Mouse (Mus musculus) forebrain, embryonic 15.5 days (tissue): ENCODE results near the gene Lrp6. TPM values are rescaled to one million over a fixed set of nuclear protein-coding genes. Genes with fewer than 3 reads are reported as not detected.

Source experiments
- ATAC-seq: fragments of 200-750 bp; cut with Nextera tagmentation; replicated peaks from 2 replicates; pipeline ENCODE4 v1.8.0; 2017; ENCODE audit warnings: mild to moderate bottlenecking, moderate TSS enrichment, moderate library complexity
- H3K27ac ChIP-seq: fragments of 300-500 bp; sonication (generic); replicated peaks from 2 replicates; pipeline ENCODE4 v1.5.1; 2015; ENCODE audit warnings: mild to moderate bottlenecking, inconsistent platforms
- H3K27me3 ChIP-seq: fragments of 300-500 bp; sonication (generic); 2 replicates; pipeline ENCODE4 v1.6.1; 2015; ENCODE audit warnings: inconsistent platforms
- H3K36me3 ChIP-seq: fragments of 300-500 bp; sonication (generic); 2 replicates; pipeline ENCODE4 v1.6.1; 2015; ENCODE audit warnings: mild to moderate bottlenecking, inconsistent platforms
- H3K4me1 ChIP-seq: fragments of 300-500 bp; sonication (generic); 2 replicates; pipeline ENCODE4 v1.6.1; 2015; ENCODE audit warnings: inconsistent platforms
- H3K4me2 ChIP-seq: fragments of 300-500 bp; sonication (generic); replicated peaks from 2 replicates; pipeline ENCODE4 v1.6.1; 2015; ENCODE audit warnings: mild to moderate bottlenecking, inconsistent platforms
- H3K4me3 ChIP-seq: fragments of 300-500 bp; sonication (generic); 2 replicates; pipeline ENCODE4 v1.5.1; 2015; ENCODE audit warnings: mild to moderate bottlenecking, inconsistent platforms
- H3K9ac ChIP-seq: fragments of 300-500 bp; sonication (generic); replicated peaks from 2 replicates; pipeline ENCODE4 v1.6.1; 2015; ENCODE audit warnings: mild to moderate bottlenecking, inconsistent platforms
- H3K9me3 ChIP-seq: fragments of 300-500 bp; sonication (generic); 2 replicates; pipeline ENCODE4 v1.6.1; 2016; ENCODE audit warnings: inconsistent platforms
- WGBS: fragments of 180-500 bp; shearing (Covaris S2); methylation state at CpG from one replicate; pipeline ENCODE4 v1.1.7; 2015; ENCODE audit warnings: mixed read lengths; 5-methylcytosine and 5-hydroxymethylcytosine counted together
- polyA plus RNA-seq: library from polyadenylated mRNA; unstranded; fragments of >200 nt; fragmentation: Nextera tagmentation; extraction: Ambion mirVana; gene quantifications from 2 replicates; pipeline ENCODE4 v1.2.1, GENCODE M21; 2015

Gene Lrp6
- polyA plus RNA-seq, 1 experiment from 2014 or later, result 23.2 TPM

DNA sequence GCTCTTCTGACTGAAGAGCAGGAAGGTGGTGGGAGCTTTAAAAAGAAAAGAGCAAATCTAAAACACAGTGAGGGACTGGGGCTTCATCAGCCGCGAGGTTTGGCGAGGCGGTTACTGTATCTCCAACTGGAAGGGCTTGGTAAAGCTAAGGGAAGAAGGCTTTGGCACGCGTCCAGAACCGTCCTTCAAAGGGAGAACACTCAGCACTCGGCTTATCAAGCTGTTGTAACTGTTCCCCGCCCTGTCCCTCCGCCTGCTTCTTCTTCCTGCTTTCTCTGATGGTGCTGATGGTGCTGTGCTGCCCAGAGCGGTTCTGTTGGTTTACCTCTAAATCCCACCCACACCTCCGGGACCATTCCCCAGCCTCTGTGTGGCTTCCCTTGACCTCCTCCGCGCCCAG is 95.9 kb downstream of the Lrp6 start:
- no peaks in the 10 kb centered on the region for H3K9me3 ChIP-seq
- peak; percentile 55; the same call in 1 of the 2 replicates for ATAC-seq
- H3K27ac ChIP-seq, result 0 out of 2 replicates have a peak overlapping the region, but pooled peaks have one; percentile 11
- H3K4me1 ChIP-seq, result peaks cover 2% of the 10 kb centered on the region; the same call in 1 of the 2 replicates
- H3K4me3 ChIP-seq, result no peak overlapping the region
- peaks cover 15% of the 10 kb centered on the region for H3K36me3 ChIP-seq
- H3K9ac ChIP-seq, result no peak overlapping the region
- H3K27me3 ChIP-seq, result no peaks in the 10 kb centered on the region
- H3K4me2 ChIP-seq, result no peak overlapping the region
- 62% methylated on average over 14 of the region's 14 CpGs for WGBS

DNA sequence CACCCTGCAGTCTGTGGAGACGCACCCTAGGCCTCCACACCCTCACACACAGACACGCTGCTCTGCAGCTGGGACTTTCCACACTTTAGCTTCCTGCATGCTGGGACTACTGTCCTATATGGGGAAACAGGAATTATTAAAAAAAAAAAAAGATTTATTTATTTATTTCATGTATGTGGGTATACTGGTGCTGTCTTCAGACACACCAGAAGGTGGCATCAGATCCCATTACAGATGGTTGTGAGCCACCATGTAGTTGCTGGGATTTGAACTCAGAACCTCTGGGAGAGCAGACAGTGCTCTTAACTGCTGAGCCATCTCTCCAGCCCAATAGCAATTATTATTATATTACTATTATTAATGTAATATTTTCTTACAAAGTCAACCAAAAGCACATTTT is 97.5 kb downstream of the Lrp6 start:
- 96% methylated on average over 2 of the region's 2 CpGs for WGBS
- H3K9me3 ChIP-seq, result no peaks in the 10 kb centered on the region
- peaks cover 22% of the 10 kb centered on the region for H3K36me3 ChIP-seq
- ATAC-seq, result no peak
- no peaks in the 10 kb centered on the region for H3K4me1 ChIP-seq
- no peak overlapping the region for H3K4me3 ChIP-seq
- H3K4me2 ChIP-seq, result no peak overlapping the region
- no peak overlapping the region for H3K27ac ChIP-seq
- H3K9ac ChIP-seq, result no peak overlapping the region
- H3K27me3 ChIP-seq, result no peaks in the 10 kb centered on the region

DNA sequence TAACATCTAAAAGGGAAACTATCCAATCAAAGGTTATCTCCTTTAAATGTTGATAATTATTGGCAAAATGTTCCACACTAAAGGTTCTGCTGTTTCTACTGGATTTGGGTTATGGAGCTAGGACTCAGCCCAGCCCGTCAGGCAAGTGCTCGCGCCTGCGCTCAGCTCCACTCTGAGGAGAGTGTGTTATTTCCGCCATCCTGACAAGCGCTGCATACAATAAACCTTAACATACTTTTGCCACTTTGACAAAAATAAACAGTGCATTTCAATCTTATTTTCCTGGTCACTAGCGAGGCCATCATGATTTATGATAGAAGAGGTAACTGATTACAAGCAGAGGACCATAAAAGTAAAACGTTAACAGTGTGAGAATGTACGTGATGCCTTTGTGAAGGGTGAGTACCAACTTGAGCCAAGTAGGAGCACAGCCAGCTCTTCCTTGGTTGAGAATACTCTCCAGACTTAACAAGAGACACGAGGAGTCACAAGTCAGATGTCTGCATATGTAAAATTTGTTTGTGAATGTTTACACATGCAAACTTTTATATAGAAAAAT is 100.0 kb downstream of the Lrp6 start:
- no peak overlapping the region for H3K4me3 ChIP-seq
- no peak for ATAC-seq
- H3K36me3 ChIP-seq, result peaks cover 35% of the 10 kb centered on the region
- WGBS, result 91% methylated on average over 10 of the region's 10 CpGs
- no peak overlapping the region for H3K9ac ChIP-seq
- H3K9me3 ChIP-seq, result no peaks in the 10 kb centered on the region
- H3K4me2 ChIP-seq, result no peak overlapping the region
- H3K27ac ChIP-seq, result no peak overlapping the region
- H3K27me3 ChIP-seq, result no peaks in the 10 kb centered on the region
- H3K4me1 ChIP-seq, result no peaks in the 10 kb centered on the region

DNA sequence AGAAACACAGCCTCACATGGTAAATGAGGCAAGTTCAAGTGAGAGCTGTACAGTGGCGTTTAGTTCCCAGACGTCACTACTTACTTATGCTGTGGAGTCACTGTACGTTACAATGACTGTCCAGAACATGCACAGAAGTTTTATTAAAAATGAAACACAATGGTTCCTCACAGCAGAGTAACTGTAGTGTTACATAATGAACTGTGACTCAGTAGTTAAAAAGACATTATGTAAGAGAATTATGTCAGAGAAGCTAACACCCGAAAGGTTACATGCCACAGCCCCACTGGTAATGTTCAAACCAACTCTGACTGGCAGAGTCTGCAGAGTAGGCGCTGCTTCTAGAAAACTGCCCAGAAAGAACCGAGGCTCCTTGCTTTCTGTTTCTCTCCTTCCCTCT is 105.6 kb downstream of the Lrp6 start:
- WGBS, result 85% methylated on average over 6 of the region's 6 CpGs
- Histone ChIP-seq H3K4me3 (no peak overlapping the region), H3K36me3 (peaks cover 65% of the 10 kb centered on the region), H3K27me3 (no peaks in the 10 kb centered on the region), H3K27ac (no peak overlapping the region), H3K9ac (no peak overlapping the region), H3K4me2 (no peak overlapping the region), H3K4me1 (no peaks in the 10 kb centered on the region), H3K9me3 (no peaks in the 10 kb centered on the region)
- ATAC-seq, result no peak

DNA sequence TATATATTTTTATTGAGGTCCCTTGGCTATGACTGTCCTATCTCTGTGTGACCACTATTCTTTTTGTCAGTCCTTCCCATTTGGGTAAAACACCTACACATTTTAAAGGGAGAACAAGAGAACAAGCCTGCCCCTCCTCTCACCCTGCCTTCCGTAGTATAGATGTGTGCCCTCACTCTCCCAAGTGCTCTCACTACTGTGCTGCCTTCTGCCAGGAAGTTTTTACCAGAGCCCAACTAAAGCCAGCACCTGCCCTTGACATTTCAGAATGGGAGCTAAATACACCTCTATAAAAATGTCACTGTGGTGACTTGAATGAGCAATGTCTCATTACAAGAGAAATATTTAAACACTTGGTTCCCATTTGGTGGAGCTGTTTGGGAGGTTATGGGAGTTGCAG is 108.4 kb downstream of the Lrp6 start:
- ATAC-seq, result no peak
- Histone ChIP-seq H3K4me1 (no peaks in the 10 kb centered on the region), H3K27ac (no peak overlapping the region), H3K4me3 (no peak overlapping the region), H3K9ac (no peak overlapping the region), H3K27me3 (no peaks in the 10 kb centered on the region), H3K4me2 (no peak overlapping the region), H3K9me3 (no peaks in the 10 kb centered on the region), H3K36me3 (peaks cover 76% of the 10 kb centered on the region)
- 87% methylated on average over 1 of the region's 1 CpGs for WGBS

DNA sequence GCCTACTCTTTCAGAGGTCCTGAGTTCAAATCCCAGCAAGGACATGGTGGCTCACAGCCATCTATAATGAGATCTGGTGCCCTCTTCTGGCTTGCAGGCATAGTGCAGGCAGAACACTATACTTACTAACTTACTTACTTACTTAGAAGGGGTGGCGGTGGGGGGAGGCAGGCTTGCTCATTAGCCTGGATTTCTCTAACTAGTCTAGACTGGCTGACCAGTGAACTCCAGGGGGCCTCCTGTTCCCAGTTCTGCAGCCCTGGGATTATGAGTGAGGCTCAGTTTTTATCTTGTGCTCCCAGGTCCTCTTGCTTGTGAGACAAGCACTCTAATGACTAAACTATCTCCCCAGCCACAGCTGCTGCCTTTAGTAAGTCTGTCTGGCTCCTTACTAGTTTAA is 112.7 kb downstream of the Lrp6 start:
- no peak for ATAC-seq
- WGBS, result 85% methylated on average over 1 of the region's 1 CpGs
- no peaks in the 10 kb centered on the region for H3K4me1 ChIP-seq
- peaks cover 78% of the 10 kb centered on the region for H3K36me3 ChIP-seq
- no peaks in the 10 kb centered on the region for H3K9me3 ChIP-seq
- H3K4me2 ChIP-seq, result no peak overlapping the region
- H3K27me3 ChIP-seq, result no peaks in the 10 kb centered on the region
- H3K4me3 ChIP-seq, result no peak overlapping the region
- H3K27ac ChIP-seq, result no peak overlapping the region
- H3K9ac ChIP-seq, result no peak overlapping the region

DNA sequence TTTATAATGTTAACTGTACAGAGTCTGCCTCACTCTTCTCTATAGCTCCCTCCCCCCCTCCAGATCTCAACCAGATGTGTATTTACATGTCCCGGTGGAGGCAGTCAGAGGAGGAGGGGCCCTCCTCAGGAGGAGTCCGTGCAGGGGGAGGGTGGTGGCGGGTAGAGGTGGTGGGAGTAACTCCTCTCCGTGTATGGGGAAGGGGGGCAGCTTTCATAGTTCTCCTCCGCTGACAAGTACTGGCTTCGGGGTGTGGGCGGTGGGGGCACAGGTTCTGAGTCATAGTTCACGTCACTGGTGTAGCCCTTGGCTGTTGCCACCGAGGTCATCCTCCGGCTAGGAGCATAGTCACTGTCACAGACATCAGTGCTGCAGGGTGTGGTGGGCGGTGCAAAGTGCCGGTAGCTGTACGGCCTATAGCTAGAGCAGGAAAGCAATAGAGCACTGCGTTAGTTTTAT is 116.1 kb downstream of the Lrp6 start:
- no peak overlapping the region for H3K9ac ChIP-seq
- WGBS, result 72% methylated on average over 14 of the region's 14 CpGs
- peaks cover 53% of the 10 kb centered on the region for H3K36me3 ChIP-seq
- H3K4me2 ChIP-seq, result no peak overlapping the region
- no peak overlapping the region for H3K4me3 ChIP-seq
- H3K27ac ChIP-seq, result no peak overlapping the region
- ATAC-seq, result peak; percentile 51
- no peaks in the 10 kb centered on the region for H3K27me3 ChIP-seq
- H3K4me1 ChIP-seq, result no peaks in the 10 kb centered on the region
- no peaks in the 10 kb centered on the region for H3K9me3 ChIP-seq

DNA sequence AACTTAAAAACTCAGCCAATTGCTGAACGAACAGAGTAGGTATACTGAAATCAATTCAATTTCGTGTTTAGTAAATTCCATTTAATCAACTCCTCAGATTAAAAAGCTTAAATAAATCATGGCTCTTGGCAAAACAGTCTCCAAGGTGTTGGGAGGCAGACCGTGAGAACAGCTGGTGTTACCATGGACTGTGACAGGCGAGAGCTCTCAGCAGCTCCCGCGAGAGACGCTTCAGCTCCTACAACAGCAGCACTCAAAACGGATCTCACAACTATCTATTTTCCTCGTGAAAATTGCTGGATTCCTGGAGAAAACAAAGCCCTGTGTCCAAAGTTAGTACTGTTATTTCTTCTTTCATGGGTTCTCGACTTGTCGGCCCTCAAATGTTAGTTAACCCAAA is 116.8 kb downstream of the Lrp6 start:
- Histone ChIP-seq H3K36me3 (peaks cover 51% of the 10 kb centered on the region), H3K4me2 (no peak overlapping the region), H3K9ac (no peak overlapping the region), H3K27ac (no peak overlapping the region), H3K4me3 (no peak overlapping the region), H3K27me3 (no peaks in the 10 kb centered on the region), H3K4me1 (no peaks in the 10 kb centered on the region), H3K9me3 (no peaks in the 10 kb centered on the region)
- ATAC-seq, result no peak; the same call in 1 of the 2 replicates
- WGBS, result 52% methylated on average over 11 of the region's 11 CpGs

DNA sequence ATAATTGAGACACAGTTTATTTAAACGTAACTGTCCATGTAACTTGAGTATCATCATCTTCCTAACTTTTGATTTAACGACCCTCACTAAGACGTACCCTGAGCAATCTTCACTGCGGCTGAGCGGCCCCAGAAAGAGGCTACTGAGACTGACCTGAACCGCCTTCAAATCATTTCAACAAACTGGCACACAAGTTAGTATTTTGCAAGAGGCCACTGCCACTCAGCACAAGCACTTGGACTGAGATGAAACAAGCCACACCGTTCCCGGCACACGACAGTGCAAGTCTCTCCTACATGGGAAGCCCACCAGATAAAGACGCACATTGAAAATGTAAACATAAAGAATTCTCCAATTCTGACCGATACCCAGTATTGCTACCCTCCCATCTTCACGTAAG is 118.3 kb downstream of the Lrp6 start:
- H3K4me1 ChIP-seq, result no peaks in the 10 kb centered on the region
- H3K4me3 ChIP-seq, result no peak overlapping the region
- no peaks in the 10 kb centered on the region for H3K27me3 ChIP-seq
- no peak for ATAC-seq
- no peak overlapping the region for H3K27ac ChIP-seq
- no peak overlapping the region for H3K4me2 ChIP-seq
- 89% methylated on average over 12 of the region's 12 CpGs for WGBS
- no peaks in the 10 kb centered on the region for H3K9me3 ChIP-seq
- no peak overlapping the region for H3K9ac ChIP-seq
- H3K36me3 ChIP-seq, result peaks cover 40% of the 10 kb centered on the region

DNA sequence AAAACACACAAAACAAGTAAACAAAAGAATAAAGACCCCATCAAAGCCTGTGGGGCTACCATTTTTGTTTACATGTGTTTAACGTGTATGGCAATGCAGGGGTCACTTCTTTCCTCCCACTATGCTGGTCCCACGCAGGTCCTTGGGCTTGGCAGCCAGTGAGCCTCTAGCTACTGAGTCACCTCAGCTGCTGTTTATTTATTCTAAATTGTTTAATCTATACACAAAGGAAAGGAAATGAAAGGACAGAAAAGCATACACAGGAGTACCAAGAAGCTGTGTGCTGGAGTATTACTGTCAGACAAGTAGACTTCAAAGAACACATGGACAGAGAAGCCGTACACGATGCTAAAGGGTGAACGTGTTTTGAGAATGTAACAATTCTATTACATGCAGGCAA is 122.8 kb downstream of the Lrp6 start:
- Histone ChIP-seq H3K27ac (no peak overlapping the region), H3K36me3 (peaks cover 9% of the 10 kb centered on the region), H3K4me2 (no peak overlapping the region), H3K4me3 (no peak overlapping the region), H3K9ac (no peak overlapping the region), H3K4me1 (peaks cover 13% of the 10 kb centered on the region), H3K27me3 (no peaks in the 10 kb centered on the region), H3K9me3 (no peaks in the 10 kb centered on the region)
- no peak for ATAC-seq
- WGBS, result 80% methylated on average over 5 of the region's 5 CpGs

DNA sequence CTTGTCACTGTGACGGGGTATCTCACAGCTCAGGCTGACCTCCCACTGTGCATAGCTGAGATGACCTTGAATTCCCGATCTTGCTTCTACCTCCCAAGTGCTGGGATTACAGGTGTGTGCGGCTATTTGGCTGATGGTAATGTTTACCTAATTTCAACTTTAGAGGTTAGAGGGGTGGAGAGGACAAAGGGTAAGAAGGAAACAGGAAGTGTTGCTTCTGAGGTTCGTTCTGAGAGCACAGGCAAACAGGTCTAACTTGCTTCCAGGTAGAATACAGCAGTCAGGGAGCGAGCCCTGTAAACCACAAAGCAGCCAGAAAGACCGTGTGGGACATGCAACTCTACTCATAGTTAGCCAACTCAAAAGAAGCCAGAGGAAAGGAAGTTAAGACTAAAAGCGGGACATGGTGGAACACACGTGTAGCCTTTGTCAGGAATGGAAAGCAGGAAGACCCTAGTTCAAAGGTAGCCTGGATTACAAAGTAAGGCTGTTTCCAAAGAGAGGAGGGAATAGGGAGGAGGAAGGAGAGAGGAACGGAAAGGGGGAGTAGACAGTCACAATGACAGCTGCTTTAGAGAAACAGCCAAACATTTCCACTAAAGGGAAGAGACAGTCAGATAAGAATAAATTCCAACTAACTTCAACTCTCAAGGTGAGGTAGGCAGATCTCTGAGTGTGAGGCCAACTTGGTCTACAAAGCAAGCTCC is 123.4 kb downstream of the Lrp6 start:
- Histone ChIP-seq H3K4me3 (no peak overlapping the region), H3K9ac (no peak overlapping the region), H3K36me3 (peaks cover 9% of the 10 kb centered on the region), H3K27me3 (no peaks in the 10 kb centered on the region), H3K4me2 (no peak overlapping the region), H3K9me3 (no peaks in the 10 kb centered on the region), H3K4me1 (peaks cover 16% of the 10 kb centered on the region), H3K27ac (no peak overlapping the region)
- WGBS, result 82% methylated on average over 9 of the region's 9 CpGs
- ATAC-seq, result no peak

DNA sequence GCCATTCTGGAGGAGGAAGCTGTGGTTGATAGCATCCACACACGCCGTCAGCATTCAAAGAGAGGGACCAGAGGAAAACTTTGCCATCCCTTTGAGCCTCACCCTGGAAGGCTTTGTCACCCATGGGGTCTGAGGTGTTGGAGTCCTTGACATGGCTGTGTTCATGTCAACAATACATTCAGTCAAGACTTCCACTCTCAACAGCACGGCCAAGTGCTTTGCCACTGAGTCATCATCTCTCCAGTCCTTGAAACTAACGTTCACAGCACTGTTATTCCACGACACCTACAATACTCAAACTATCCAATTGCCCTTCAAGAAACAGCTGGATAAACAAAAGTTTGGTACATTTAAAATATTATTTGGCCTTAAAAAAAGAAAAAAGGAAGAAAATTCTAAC is 124.5 kb downstream of the Lrp6 start:
- no peak overlapping the region for H3K4me3 ChIP-seq
- no peak overlapping the region for H3K9ac ChIP-seq
- peaks cover 16% of the 10 kb centered on the region for H3K4me1 ChIP-seq
- no peak overlapping the region for H3K27ac ChIP-seq
- no peaks in the 10 kb centered on the region for H3K27me3 ChIP-seq
- H3K4me2 ChIP-seq, result no peak overlapping the region
- peaks cover 9% of the 10 kb centered on the region for H3K36me3 ChIP-seq
- no peaks in the 10 kb centered on the region for H3K9me3 ChIP-seq
- WGBS, result 92% methylated on average over 5 of the region's 5 CpGs
- ATAC-seq, result no peak

DNA sequence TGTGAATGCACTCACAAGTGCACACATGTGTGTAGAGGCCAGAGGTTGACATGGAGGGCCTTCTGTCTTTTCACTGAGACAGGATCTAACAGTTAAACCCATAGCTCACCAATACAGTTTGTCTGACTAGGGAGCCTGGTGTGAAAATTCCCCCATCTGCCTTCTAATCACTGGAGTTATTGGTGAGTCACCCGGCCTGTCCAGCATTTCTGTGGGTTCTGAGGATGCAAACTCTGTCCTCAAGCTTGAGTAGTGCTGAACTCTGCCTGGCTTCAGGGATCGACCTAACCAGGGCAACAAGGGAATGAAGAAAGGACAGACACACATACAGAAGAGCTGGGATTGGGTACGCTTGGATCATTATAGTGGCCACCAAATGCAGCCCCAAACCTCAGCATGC is 125.0 kb downstream of the Lrp6 start:
- peaks cover 16% of the 10 kb centered on the region for H3K4me1 ChIP-seq
- ATAC-seq, result no peak
- no peak overlapping the region for H3K27ac ChIP-seq
- no peak overlapping the region for H3K9ac ChIP-seq
- WGBS, result 90% methylated on average over 3 of the region's 3 CpGs
- no peak overlapping the region for H3K4me2 ChIP-seq
- no peaks in the 10 kb centered on the region for H3K27me3 ChIP-seq
- peaks cover 9% of the 10 kb centered on the region for H3K36me3 ChIP-seq
- no peak overlapping the region for H3K4me3 ChIP-seq
- no peaks in the 10 kb centered on the region for H3K9me3 ChIP-seq
